Mouse (Mus musculus) neural tube, embryonic 13.5 days (tissue): Measurements from ENCODE around the gene Olfr716. TPM values are rescaled to one million over a fixed set of nuclear protein-coding genes. Genes with fewer than 3 reads are reported as not detected.
"Not testable (repeated sequence)": the region's sequence is repeated elsewhere in the genome, so short reads cannot be mapped to it uniquely, and the experiment has no call there.

ENCODE experiments used
- ATAC-seq: fragments of 200-750 bp; cut with Nextera tagmentation; 2 replicates; pipeline ENCODE4 v1.8.0; 2017; ENCODE audit warnings: low read depth, mild to moderate bottlenecking, moderate TSS enrichment, moderate library complexity
- H3K27ac ChIP-seq: fragments of 300-500 bp; sonication (generic); replicated peaks from 2 replicates; pipeline ENCODE4 v1.5.1; 2015; ENCODE audit warnings: moderate library complexity, mild to moderate bottlenecking, inconsistent platforms
- H3K27me3 ChIP-seq: fragments of 300-500 bp; sonication (generic); 2 replicates; pipeline ENCODE4 v1.6.1; 2015; ENCODE audit warnings: mild to moderate bottlenecking, inconsistent platforms
- H3K36me3 ChIP-seq: fragments of 300-500 bp; sonication (generic); 2 replicates; pipeline ENCODE4 v1.6.1; 2015; ENCODE audit warnings: mild to moderate bottlenecking, inconsistent platforms
- H3K4me1 ChIP-seq: fragments of 300-500 bp; sonication (generic); replicated peaks from 2 replicates; pipeline ENCODE4 v1.6.1; 2015; ENCODE audit warnings: inconsistent platforms
- H3K4me2 ChIP-seq: fragments of 300-500 bp; sonication (generic); 2 replicates; pipeline ENCODE4 v1.6.1; 2015; ENCODE audit warnings: inconsistent platforms, mild to moderate bottlenecking, moderate library complexity
- H3K4me3 ChIP-seq: fragments of 300-500 bp; sonication (generic); 2 replicates; pipeline ENCODE4 v1.5.1; 2015; ENCODE audit warnings: mild to moderate bottlenecking, inconsistent platforms
- H3K9ac ChIP-seq: fragments of 300-500 bp; sonication (generic); 2 replicates; pipeline ENCODE4 v1.6.1; 2015; ENCODE audit warnings: moderate library complexity, mild to moderate bottlenecking, inconsistent platforms
- H3K9me3 ChIP-seq: fragments of 300-500 bp; sonication (generic); 2 replicates; pipeline ENCODE4 v1.6.1; 2016; ENCODE audit warnings: inconsistent platforms
- WGBS: fragments of 180-500 bp; shearing (Covaris S2); methylation state at CpG from one replicate; pipeline ENCODE4 v1.1.7; 2015; 5-methylcytosine and 5-hydroxymethylcytosine counted together
- polyA plus RNA-seq: library from polyadenylated mRNA; unstranded; fragments of >200 nt; fragmentation: Nextera tagmentation; extraction: Ambion mirVana; gene quantifications from 2 replicates; pipeline ENCODE4 v1.2.1, GENCODE M21; 2015

Gene Olfr716
- not detected in 2 replicates for polyA plus RNA-seq

DNA sequence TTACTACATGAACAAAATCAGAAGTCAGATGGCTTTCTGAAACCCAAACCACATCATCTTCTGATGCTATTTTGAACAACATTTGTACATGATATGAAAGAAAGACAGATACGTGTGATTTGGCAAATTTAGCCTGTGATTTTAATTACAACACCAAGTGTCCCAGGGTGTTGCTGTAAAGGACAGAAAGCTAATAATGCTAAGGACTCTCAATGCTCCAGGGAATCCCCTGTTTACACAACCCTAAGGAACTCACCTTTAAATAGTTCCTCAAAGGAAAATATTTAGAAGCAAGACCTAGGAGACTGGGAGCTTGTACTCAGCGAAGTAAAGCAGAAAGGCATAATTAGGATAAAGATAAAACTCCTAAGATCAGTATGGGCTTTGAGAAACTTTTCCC is at the start of gene Olfr716:
TSS of gene Olfr716 (plus strand) at position 301 of the 400 bp plus-strand sequence.
- ATAC-seq, H3K4me2 ChIP-seq, H3K36me3 ChIP-seq, H3K4me1 ChIP-seq, H3K9me3 ChIP-seq, H3K27ac ChIP-seq, H3K9ac ChIP-seq, H3K4me3 ChIP-seq, H3K27me3 ChIP-seq: not testable (repeated sequence)
- 80% methylated on average over 2 of the region's 2 CpGs for WGBS

GRCm38 (mm10) chr7:107092920-107093319 is 45.2 kb upstream of the Olfr716 start, which contains the start of gene Olfr17:
Gene Olfr17, plus strand, starts transcription at chr7:107093220.
- ATAC-seq, result no peak
- Histone ChIP-seq H3K36me3 (no peaks in the 10 kb centered on the region), H3K4me2 (no peak within 1 kb of the TSS), H3K27me3 (no peaks in the 10 kb centered on the region), H3K9ac (no peak within 1 kb of the TSS), H3K9me3 (no peaks in the 10 kb centered on the region), H3K4me3 (no peak within 1 kb of the TSS), H3K27ac (no peak within 1 kb of the TSS), H3K4me1 (no peaks in the 10 kb centered on the region)
- 59% methylated on average over 1 of the region's 1 CpGs for WGBS

DNA sequence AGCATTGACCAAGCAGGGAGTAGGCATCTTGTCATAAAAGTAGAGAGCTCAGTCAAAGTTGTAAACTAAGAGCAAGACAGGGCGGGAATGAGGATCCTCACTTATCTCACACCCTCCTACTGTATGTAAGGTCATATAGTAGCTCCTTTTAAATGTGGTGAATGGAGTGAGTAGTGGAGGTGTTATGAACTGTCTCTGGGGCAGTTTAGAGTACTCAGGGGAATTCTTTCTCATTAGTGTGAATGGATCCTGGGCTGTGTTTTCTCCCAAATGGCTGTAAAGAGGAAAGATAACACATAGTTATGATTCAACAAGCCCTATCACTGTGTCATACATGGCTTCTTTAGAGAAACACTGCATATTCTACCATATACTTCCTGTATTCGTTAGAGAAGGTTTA is 27.9 kb upstream of the Olfr716 start, which contains the start of gene Olfr715b:
TSS of gene Olfr715b (minus strand) at position 101 of the 400 bp plus-strand sequence.
- not testable (repeated sequence) for H3K9ac ChIP-seq, H3K36me3 ChIP-seq, H3K4me1 ChIP-seq, ATAC-seq, H3K27me3 ChIP-seq, H3K4me3 ChIP-seq, H3K4me2 ChIP-seq, H3K9me3 ChIP-seq, H3K27ac ChIP-seq
- 65% methylated on average over 2 of the region's 2 CpGs for WGBS

- ATAC-seq, H3K4me1 ChIP-seq: not testable (repeated sequence)
- WGBS, result 79% methylated on average over 3 of the region's 3 CpGs
Measured at GRCm38 (mm10) chr7:107130983-107131382, 7.1 kb upstream of the Olfr716 start, which contains the start of gene Olfr715. Gene Olfr715, minus strand, starts transcription at chr7:107131083.

GRCm38 (mm10) chr7:107166690-107167089 is 28.6 kb downstream of the Olfr716 start, which contains the start of gene Nlrp14:
Gene Nlrp14, plus strand, starts transcription at chr7:107166990.
- Histone ChIP-seq H3K27me3 (no peaks in the 10 kb centered on the region), H3K4me2 (no peak within 1 kb of the TSS), H3K27ac (no peak within 1 kb of the TSS), H3K9ac (no peak within 1 kb of the TSS), H3K4me3 (no peak within 1 kb of the TSS), H3K4me1 (no peaks in the 10 kb centered on the region), H3K9me3 (no peaks in the 10 kb centered on the region), H3K36me3 (no peaks in the 10 kb centered on the region)
- 85% methylated on average over 10 of the region's 10 CpGs for WGBS
- no peak for ATAC-seq

More at GRCm38 (mm10) chr7:107130983-107131382, 7.1 kb upstream of the Olfr716 start, which contains the start of gene Olfr715:
- H3K4me3 ChIP-seq, H3K9ac ChIP-seq, H3K9me3 ChIP-seq, H3K27me3 ChIP-seq, H3K36me3 ChIP-seq, H3K4me2 ChIP-seq, H3K27ac ChIP-seq: not testable (repeated sequence)

- 53% methylated on average over 2 of the region's 2 CpGs for WGBS
- ATAC-seq, result no peak
- Histone ChIP-seq H3K9ac (no peak overlapping the region), H3K4me2 (no peak overlapping the region), H3K4me3 (no peak overlapping the region), H3K36me3 (no peaks in the 10 kb centered on the region), H3K27ac (no peak overlapping the region), H3K27me3 (no peaks in the 10 kb centered on the region), H3K4me1 (no peaks in the 10 kb centered on the region), H3K9me3 (no peaks in the 10 kb centered on the region)
Measured at GRCm38 (mm10) chr7:107180406-107180805, 42.3 kb downstream of the Olfr716 start.

Other genes with a start within 250 kb of the Olfr716 start
- not detected in 2 replicates for gene Olfr707, start 237.1 kb upstream of the Olfr716 start, polyA plus RNA-seq
- not detected in 2 replicates for gene Olfr1532-ps1, start 230.3 kb upstream of the Olfr716 start, polyA plus RNA-seq
- not detected in 2 replicates for gene Olfr709-ps1, start 206.1 kb upstream of the Olfr716 start, polyA plus RNA-seq
- gene Olfr710, start 190.0 kb upstream of the Olfr716 start, polyA plus RNA-seq, result not detected in 2 replicates
- gene Olfr6, start 174.4 kb upstream of the Olfr716 start, polyA plus RNA-seq, result not detected in 2 replicates
- not detected in 2 replicates for gene Olfr711, start 162.9 kb upstream of the Olfr716 start, polyA plus RNA-seq
- not detected in 2 replicates for gene Olfr2, start 132.3 kb upstream of the Olfr716 start, polyA plus RNA-seq
- gene Olfr713, start 107.2 kb upstream of the Olfr716 start, polyA plus RNA-seq, result not detected in 2 replicates
- gene Olfr714, start 67.3 kb upstream of the Olfr716 start, polyA plus RNA-seq, result not detected in 2 replicates
- not detected in 2 replicates for gene Olfr17, start 45.1 kb upstream of the Olfr716 start, polyA plus RNA-seq
- not detected in 2 replicates for gene Olfr715b, start 28.0 kb upstream of the Olfr716 start, polyA plus RNA-seq
- not detected in 2 replicates for gene Olfr715, start 7.2 kb upstream of the Olfr716 start, polyA plus RNA-seq
- not detected in 2 replicates for gene Nlrp14, start 28.7 kb downstream of the Olfr716 start, polyA plus RNA-seq
- not detected in 2 replicates for gene Rbmxl2, start 71.1 kb downstream of the Olfr716 start, polyA plus RNA-seq
- 7.3 and 7.7 TPM in 2 replicates for gene Syt9, start 232.4 kb downstream of the Olfr716 start, polyA plus RNA-seq